Mouse (Mus musculus): ENCODE results near the gene Aph1a.

DNA sequence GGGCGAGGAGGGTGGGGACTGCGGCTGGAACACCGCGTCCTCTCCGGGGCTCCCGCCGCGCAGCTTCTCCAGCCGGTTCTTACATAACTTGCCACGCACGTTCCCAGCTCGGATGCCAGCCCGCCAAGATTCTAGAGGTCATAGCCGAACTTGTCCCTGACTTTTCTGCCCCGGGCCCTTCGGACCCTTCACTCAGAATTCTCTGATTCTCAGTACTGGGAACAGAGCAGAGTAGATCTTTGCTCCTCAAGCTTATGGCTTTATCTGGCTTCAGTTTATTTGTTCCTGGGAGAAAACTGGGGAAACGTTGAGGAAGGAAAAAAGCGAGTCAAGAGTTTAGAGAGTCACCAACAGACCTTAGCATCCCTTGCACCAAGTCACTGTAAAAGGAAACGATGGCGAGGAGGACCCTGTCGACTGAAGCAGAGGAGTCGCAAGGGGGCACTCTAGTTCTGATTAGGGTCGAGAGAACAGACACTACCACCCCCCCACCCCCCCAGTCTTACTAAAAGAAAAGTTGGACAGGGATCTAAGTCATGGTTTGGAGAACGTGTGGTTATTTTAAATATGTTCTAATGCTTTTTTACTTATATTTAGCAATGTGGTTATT lies 10.8 kb upstream of the Aph1a start:
- TF ChIP-seq REST (IDR thresholded peaks at IDR 0.05; ENCODE audit: insufficient read depth, insufficient read length) = no peak
- no peak for TF ChIP-seq POLR2A (IDR thresholded peaks at IDR 0.05; ENCODE audit: insufficient read length, low read depth)
- TF ChIP-seq MYOG (IDR thresholded peaks at IDR 0.05; ENCODE audit: control insufficient read depth in 1 of 3, insufficient read depth in 1 of 3, insufficient read length in 2 of 3, low read depth in 2 of 3) = no peak
- no peak for TF ChIP-seq USF1 (IDR thresholded peaks at IDR 0.05; ENCODE audit: low read depth)
- no peak for TF ChIP-seq SRF (IDR thresholded peaks at IDR 0.05; ENCODE audit: control insufficient read depth, insufficient read length, low read depth)
- no peak for TF ChIP-seq CEBPB (IDR thresholded peaks at IDR 0.05; ENCODE audit: insufficient read depth, poor library complexity, severe bottlenecking)
- no peak for TF ChIP-seq TCF3 (IDR thresholded peaks at IDR 0.05; ENCODE audit: insufficient read length, low read depth)
- no peak for TF ChIP-seq MAX (IDR thresholded peaks at IDR 0.05; ENCODE audit: low read depth)
- no peak for TF ChIP-seq POLR2AphosphoS2 (IDR thresholded peaks at IDR 0.05; ENCODE audit: insufficient read length, low read depth)
